Mouse (Mus musculus): ENCODE measurements at regions not wholly inside any gene's neighbourhood (a gene's known extent, or its start where the extent isn't known, plus 50 kb on each side); places are given as distances from the start of the nearest gene placed in this dataset.

DNA sequence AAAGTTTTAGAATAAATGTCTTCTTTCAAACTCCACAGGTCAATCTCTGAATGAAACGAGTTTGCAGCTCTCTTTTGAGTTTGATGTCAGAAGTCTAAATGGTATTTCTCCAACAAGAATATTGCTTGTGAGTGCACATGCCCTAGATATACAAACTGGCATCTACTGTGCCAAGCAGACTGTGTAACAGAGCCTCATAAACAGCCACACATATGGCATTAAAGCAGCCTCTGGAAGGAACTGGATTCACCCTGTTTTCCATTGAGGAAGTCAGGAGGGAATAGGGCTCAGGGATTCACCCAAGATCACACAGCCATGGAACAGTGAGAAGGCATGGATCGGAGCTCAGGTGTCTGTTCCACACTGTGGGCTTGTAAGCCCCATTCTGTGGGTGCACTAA is 149.2 kb upstream of the Kdm8 start:
- no peak for TF ChIP-seq CTCF (IDR thresholded peaks at IDR 0.05 in 2 of 3, conservative IDR thresholded peaks at IDR 0.05 in 1 of 3; ENCODE audit: control insufficient read depth in 1 of 3, insufficient read depth in 1 of 3, low read depth in 2 of 3, low read length in 3 of 3, poor library complexity in 1 of 3, severe bottlenecking in 1 of 3)
- no peak for TF ChIP-seq POLR2A (IDR thresholded peaks at IDR 0.05; ENCODE audit: control insufficient read depth in 1 of 2, insufficient read depth in 1 of 2, low read depth in 1 of 2, low read length in 2 of 2, poor library complexity in 1 of 2)
- TF ChIP-seq SIN3A (IDR thresholded peaks at IDR 0.05; ENCODE audit: low read length), result no peak
- TF ChIP-seq CHD2 (IDR thresholded peaks at IDR 0.05; ENCODE audit: low read length), result no peak
- no peak for TF ChIP-seq POLR2AphosphoS2 (IDR thresholded peaks at IDR 0.05; ENCODE audit: low read length)
- no peak for TF ChIP-seq E2F4 (IDR thresholded peaks at IDR 0.05; ENCODE audit: borderline replicate concordance, low read depth, low read length)
- TF ChIP-seq EP300 (IDR thresholded peaks at IDR 0.05; ENCODE audit: low read depth in 1 of 2, low read length in 2 of 2), result no peak
- no peak for TF ChIP-seq CHD1 (IDR thresholded peaks at IDR 0.05; ENCODE audit: low read depth, low read length)
- TF ChIP-seq GATA1 (IDR thresholded peaks at IDR 0.05; ENCODE audit: low read depth, low read length), result no peak
- no peak for TF ChIP-seq USF1 (IDR thresholded peaks at IDR 0.05; ENCODE audit: low read depth, low read length)

Measured in MEL (cell line).